Mouse (Mus musculus) heart, adult 11 months (tissue): ENCODE measurements around the gene Cd302.

ENCODE experiments used
- DNase-seq: peaks from one replicate; pipeline ENCODE4 v3.0.0; 2022

The Cd302 gene

GRCm38 (mm10) chr2:60284467-60284821 is at the start of gene Cd302:
Gene Cd302 (minus strand): TSS chr2:60284488.
- DNase-seq: no peak

GRCm38 (mm10) chr2:60328641-60329040 is 44.4 kb upstream of the Cd302 start:
- DNase-seq: no peak

- DNase-seq: peak; percentile 79
These were observed 43.3 kb upstream of the Cd302 start for GRCm38 (mm10) chr2:60327581-60327980.

GRCm38 (mm10) chr2:60326948-60327347 is 42.7 kb upstream of the Cd302 start:
- no peak for DNase-seq

GRCm38 (mm10) chr2:60323411-60323810 is 39.1 kb upstream of the Cd302 start:
- no peak for DNase-seq

GRCm38 (mm10) chr2:60322031-60322726 is 37.9 kb upstream of the Cd302 start:
- no peak for DNase-seq

GRCm38 (mm10) chr2:60303796-60304195 is 19.5 kb upstream of the Cd302 start:
- DNase-seq: peak; percentile 9

- DNase-seq: no peak
These were observed 15.0 kb upstream of the Cd302 start for GRCm38 (mm10) chr2:60299323-60299722.

- peak; percentile 90 for DNase-seq
These were observed 14.0 kb upstream of the Cd302 start for GRCm38 (mm10) chr2:60298266-60298665.

GRCm38 (mm10) chr2:60291381-60291780 is 7.1 kb upstream of the Cd302 start:
- DNase-seq: peak; percentile 74

- no peak for DNase-seq
These were observed 5.2 kb upstream of the Cd302 start for GRCm38 (mm10) chr2:60289451-60289850.

- peak; percentile 94 for DNase-seq
These were observed 4.3 kb upstream of the Cd302 start for GRCm38 (mm10) chr2:60288606-60289005.

GRCm38 (mm10) chr2:60285107-60285617 is 874 bp upstream of the Cd302 start:
- DNase-seq: no peak

GRCm38 (mm10) chr2:60283751-60284466 is 379 bp downstream of the Cd302 start:
- DNase-seq: peak; percentile 98

- no peak for DNase-seq
These were observed 1.0 kb downstream of the Cd302 start for GRCm38 (mm10) chr2:60283208-60283750.

- peak; percentile 64 for DNase-seq
These were observed 1.7 kb downstream of the Cd302 start for GRCm38 (mm10) chr2:60282625-60283024.

- DNase-seq: peak; percentile 85
These were observed 5.7 kb downstream of the Cd302 start for GRCm38 (mm10) chr2:60278627-60279026.

- DNase-seq: peak; percentile 76
These were observed 14.3 kb downstream of the Cd302 start for GRCm38 (mm10) chr2:60269856-60270479.

GRCm38 (mm10) chr2:60267567-60267966 is 16.7 kb downstream of the Cd302 start:
- DNase-seq: peak; percentile 66

GRCm38 (mm10) chr2:60260621-60261350 is 23.5 kb downstream of the Cd302 start:
- peak; percentile 82 for DNase-seq

- DNase-seq: peak; percentile 78
These were observed 25.1 kb downstream of the Cd302 start for GRCm38 (mm10) chr2:60259186-60259585.

- DNase-seq: peak; percentile 16
These were observed 27.5 kb downstream of the Cd302 start for GRCm38 (mm10) chr2:60256751-60257150.

- no peak for DNase-seq
These were observed 30.8 kb downstream of the Cd302 start for GRCm38 (mm10) chr2:60253506-60253905.
